Mouse (Mus musculus) spleen, adult 12 weeks (tissue): Measurements from ENCODE around the gene Fkbp14.
A peak's percentile ranks its signal among the peaks of the same experiment; 100 is the strongest.

Experiments used
- DNase-seq: peaks from one replicate; pipeline ENCODE4 v3.0.0; 2022; ENCODE audit warnings: low spot score

Fkbp14 gene

DNA sequence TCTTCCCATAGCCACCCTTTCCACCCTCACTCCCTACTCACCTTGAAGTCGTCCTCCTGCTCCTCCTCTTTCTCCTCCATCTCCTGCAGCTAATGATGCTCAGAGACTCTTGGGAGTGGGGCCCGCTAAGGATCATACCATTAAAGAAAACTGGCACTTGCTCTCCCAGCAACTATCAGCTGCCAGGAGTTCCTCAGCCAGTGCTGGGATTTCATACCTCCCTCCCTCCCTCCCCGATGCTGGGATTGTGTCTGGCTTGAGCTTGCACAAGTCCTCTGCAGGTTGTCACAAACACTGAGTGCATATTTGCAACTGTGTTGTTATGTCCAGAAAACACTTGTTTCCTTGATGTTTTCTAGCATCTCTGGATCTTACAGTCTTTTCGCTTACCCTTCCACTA lies at the start of gene Fkbp14:
Fkbp14 (minus strand) TSS at position 101 of the 400 bp plus-strand sequence.
- DNase-seq = no peak

DNA sequence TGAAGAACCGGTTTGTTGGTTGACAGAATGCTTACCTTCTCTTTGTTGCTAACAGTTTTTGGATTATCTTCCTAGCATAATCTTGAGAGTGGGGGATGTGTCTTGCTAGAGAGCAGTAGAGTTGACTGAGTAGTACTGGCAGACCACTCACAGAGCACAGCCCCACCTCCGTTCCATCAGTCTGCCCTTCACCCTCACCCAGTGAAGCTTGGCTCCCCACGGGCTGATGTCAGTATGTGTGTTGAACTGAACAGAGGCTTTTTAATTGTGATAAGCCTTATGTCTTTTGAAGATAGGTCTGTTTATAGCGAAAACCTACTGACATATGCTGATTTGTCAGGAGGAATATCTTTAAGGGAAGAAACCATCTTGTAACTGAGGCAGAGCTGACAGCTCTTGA lies 46.1 kb upstream of the Fkbp14 start:
- DNase-seq = no peak

DNA sequence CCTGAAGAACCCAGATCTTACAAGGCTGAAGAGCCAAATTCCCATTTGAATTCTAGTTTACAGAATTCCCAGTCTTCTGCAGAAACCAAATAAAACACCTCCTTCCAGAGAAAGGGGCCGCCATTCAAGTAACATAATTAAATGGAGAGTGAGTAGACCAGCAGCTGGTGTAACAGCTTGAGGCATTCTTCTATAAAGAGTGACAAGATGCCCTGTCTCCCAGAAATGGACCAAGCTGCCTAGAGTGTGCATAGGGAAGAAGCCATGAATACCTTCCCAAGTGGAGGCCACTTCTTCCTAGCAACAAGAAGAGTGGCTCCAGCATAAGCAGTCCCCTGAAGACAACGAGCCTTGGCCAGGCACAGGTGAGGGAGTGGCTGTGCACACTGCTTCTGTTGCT lies 44.8 kb upstream of the Fkbp14 start:
- no peak for DNase-seq

DNA sequence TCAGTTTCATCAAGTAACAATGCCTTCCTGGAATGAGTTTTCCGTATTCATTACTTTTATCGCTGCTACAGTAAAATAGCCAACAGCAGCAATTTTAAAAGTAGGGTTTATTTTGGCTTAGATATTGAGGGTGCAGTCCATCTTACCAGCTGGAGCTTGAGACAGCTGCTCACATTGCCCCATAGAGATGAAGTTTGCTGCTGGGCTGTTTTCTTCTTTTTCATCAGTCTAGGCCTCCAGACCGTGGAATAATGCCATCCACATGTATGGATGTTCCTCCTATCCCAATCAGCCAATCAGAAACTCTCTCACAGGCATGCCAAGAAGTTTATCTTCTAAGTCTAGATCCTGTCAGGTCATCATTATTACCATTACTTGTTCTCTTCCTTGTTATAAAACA lies 42.8 kb upstream of the Fkbp14 start:
- DNase-seq = no peak

DNA sequence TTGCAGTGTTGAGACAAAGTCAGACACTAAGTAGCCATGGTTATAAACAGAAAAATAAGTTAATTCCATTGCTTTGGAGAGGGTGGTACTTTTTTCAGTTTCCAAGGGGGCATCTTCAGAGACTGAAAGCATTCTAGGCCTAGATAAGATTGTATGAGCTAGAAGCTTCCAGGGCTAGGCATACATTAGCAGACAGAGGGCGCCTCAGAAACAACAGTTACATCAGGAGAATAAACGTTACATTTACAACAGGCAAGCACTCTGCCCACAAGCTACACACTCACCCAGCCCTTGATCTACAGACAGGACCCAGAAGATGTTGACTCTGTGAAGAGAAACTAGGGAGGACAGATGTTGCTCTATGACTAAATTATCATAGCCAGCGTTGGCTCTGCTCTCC lies 34.4 kb upstream of the Fkbp14 start:
- no peak for DNase-seq

DNA sequence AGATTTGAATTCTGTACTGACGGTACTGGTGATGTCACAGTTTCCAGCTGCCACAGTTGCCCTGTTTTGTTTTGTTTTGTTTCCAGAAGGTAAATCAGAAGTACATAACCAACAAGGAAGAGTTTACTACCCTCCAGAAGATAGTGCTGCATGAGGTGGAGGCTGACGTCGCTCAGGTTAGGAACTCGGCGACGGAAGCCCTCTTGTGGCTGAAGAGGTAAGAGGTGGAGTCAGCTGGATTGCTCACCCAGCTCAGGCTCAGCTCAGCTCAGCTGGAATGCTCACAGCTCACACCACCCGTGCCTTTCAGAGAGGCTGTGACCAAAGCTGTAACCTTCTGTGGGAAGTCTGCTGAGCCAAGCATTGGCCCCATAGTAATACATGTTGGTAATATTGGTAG lies 32.6 kb upstream of the Fkbp14 start:
- no peak for DNase-seq

DNA sequence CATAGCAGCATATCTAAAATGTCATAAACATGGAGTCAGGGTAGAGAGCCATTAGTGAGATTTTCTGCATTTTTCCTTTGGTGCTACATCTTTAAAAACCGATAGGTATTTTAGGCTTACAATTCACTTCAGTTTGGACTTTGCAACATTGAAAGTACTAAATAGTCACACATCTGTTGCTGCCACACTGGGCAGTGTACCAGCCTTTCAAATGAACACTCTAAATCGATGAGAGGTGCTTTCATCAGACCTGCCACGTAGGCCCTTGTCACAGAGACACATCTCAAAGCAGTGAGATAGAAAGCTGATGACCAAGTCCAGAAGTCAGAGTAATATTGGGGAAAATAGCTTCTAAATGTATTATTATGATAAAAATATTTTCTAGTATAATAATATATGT lies 31.3 kb upstream of the Fkbp14 start:
- no peak for DNase-seq

DNA sequence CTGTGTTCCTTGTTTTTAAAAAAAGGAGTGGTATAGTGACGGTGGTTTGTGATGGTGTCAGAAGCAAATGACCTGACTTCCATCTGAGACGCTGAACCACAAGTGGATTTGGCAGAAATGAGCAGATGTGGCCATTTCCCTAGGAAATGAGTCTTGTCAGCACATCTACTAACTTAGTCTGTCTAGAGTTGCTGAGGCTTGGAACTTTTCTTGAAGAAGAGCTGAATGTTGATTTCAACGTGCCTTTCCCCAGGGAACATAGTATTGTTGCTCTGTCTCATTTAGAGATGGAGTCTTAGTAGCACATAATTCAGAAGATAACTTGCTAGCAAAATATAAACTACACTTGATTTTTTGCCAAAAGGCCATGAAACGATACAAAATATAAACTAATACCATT lies 23.2 kb upstream of the Fkbp14 start:
- DNase-seq = no peak

DNA sequence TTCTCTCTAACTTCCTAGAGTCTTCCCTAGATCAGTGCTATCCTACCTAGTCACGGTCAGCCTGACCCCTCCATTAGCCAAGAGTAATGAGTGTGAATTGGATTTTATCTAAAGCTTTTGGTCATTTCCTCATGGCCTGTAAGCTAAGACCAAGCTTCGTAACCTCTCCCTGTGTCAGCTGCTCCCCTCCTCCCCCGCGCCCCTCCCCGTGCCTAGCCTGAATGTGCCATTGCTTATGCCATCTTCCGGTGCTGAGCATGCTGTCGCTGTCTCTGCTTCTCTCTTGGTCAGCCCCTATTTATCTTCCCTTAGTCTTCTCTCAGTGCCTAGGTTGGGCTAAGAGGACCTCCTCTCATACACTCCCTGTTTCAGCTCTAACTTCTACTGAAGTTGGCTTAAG lies 22.4 kb upstream of the Fkbp14 start:
- DNase-seq = no peak

DNA sequence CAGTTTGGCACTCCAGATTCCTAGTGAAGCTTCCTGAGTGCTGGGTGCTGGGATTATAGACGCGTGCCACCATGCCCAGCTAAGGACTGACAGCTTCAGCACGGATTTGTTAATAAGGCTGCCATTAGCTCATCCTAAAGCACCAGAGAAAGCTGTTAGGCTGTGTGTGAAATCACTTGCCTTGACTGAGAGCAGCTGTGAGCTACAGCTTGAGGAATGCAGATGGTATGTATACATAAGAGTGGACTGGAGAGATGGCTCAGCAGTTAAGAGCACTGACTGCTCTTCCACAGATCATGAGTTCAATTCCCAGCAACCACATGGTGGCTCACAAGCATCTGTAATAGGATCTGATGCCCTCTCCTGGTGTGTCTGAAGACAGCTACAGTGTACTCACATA lies 20.3 kb upstream of the Fkbp14 start:
- no peak for DNase-seq

DNA sequence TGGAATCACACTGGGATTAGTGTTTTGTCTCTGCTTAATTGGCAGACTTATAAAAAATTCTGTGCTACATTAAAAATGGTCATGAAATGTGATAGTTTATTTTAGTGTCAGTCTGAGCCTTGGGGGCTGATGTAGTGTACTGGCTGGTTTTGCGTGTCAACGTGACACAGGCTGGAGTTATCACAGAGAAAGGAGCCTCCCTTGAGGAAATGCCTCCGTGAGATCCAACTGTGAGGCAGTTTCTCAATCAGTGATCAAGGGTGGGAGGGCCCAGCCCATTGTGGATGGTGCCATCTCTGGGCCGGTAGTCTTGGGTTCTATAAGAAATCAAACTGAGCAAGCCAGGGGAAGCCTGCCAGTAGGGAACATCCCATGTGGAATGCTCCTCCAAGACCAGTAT lies 9.1 kb upstream of the Fkbp14 start:
- no peak for DNase-seq

DNA sequence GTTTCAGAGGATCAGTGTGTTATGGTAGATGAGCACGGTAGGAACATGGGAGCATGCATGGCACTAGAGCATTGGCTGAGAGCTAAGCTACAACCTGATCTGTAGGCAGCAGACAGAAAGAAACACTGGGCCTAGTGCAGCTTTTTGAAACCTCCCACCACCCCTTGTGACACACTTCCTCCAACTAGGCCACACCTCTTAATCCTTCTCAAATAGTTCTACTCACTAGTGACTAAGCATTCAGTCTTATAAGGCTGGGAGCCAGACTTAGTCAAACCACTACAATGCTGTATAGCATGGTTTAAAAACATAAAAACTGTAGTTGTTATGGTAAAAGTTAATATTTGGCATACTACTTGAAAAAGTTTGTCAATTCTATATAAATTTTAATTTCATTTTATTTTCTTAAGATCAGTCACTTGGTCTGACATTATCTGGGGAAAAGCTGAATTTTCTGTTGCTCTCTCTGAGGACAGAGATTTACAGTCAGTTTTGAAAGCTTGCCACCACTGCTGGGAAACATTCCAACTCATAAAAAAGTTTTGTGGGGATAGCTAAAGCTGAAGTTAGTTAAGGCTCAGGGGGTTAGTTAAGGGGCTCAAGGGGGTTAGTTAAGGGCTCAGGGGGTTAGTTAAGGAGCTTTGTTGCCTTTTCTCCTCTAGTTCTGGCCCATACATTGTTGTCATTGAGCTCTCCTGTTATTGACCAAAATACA lies 7.0 kb upstream of the Fkbp14 start:
- no peak for DNase-seq

DNA sequence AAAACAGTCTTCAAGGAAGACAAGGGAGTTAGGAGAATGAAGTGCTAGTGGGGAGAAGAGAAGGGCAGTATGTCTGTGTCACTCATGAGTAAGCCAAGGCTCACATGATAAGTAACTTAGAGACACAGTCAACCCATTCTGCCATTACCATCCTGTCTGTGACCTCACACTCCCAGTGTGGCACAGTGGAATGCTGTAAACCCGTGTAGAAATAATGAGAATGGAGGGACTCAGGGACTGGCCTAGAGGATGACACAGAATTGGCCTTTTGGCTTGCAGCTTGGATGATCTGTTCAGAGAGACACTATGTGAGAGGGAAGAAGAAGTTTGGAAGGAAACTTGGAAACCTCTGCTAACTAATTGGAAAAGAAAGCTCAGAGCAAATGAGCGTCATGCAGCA lies 5.8 kb upstream of the Fkbp14 start:
- DNase-seq = no peak

DNA sequence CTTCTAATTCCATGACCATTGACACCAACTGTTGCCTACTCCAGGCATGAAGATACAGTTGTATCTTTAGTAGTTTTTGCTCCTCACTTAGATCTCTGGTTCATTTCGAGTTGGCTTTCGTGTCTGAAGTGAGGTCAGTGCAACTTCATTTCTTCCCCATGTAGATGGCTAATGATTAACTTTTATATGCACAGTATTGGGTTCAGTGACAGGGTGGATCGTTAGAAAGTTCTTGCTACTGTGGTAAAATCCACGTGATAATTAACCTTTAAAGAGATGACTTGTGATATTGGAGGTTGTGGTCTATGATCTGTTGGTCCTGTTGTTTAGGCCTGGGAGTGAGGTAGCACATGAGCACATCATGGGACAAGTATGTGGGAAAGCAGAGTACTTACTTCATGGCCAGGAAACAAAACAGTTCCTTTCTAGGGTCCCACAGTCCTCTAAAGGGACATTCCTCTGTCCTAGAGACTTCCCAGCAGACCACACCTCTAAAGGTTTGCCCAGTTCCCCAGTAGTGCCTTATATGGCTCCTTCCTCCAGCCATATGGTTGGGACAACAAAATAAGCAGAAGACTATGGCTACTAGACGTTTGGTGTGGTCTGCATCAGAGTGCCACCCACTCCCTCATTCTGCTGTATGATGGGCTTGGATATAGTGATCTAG lies 3.7 kb upstream of the Fkbp14 start:
- DNase-seq = no peak

DNA sequence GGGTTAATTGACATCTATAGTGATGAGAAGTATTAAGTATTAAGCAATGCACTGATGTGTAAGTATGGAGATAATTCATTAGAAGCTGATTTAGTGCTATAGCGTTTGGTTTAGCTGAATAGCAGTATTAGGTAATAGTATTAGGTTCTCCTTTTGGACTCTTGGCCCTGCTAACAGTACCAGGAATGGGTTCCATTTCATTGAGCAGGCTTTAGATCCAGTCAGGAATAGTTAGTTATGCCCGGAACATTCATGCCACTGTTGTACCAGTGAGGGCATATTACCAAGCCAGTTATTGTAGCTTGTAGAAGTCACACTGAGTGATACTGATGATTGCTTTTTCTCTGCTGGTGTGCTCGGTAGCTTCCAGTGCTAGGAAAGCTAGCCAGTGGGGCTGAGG lies 603 bp upstream of the Fkbp14 start:
- DNase-seq = no peak

DNA sequence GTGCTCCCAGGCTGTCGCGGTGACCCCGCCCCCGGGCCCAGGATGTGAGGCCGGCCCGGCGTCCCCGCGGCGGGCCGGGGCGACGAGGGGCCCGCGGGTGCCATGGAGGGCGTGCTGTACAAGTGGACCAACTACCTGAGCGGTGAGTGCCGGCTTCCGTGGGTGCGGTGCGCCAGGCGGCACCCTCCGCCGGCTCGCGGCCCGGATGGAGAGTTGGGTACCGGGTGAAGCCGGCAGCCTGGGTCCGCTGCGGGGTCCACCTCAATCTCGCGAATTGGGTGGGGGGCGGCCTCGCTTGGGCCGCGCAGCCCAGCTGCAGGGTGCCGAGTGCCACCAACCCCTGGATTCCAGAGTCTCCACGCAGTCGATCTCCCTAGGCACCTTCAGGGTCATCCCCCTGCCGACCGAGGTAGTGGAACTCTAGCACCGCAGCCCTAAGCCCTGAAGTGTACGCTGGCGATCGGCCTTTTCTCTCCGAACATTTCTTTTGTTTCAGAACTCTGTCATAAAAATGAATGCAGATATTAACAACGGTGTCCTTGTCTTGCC lies 1.7 kb downstream of the Fkbp14 start:
- no peak for DNase-seq

DNA sequence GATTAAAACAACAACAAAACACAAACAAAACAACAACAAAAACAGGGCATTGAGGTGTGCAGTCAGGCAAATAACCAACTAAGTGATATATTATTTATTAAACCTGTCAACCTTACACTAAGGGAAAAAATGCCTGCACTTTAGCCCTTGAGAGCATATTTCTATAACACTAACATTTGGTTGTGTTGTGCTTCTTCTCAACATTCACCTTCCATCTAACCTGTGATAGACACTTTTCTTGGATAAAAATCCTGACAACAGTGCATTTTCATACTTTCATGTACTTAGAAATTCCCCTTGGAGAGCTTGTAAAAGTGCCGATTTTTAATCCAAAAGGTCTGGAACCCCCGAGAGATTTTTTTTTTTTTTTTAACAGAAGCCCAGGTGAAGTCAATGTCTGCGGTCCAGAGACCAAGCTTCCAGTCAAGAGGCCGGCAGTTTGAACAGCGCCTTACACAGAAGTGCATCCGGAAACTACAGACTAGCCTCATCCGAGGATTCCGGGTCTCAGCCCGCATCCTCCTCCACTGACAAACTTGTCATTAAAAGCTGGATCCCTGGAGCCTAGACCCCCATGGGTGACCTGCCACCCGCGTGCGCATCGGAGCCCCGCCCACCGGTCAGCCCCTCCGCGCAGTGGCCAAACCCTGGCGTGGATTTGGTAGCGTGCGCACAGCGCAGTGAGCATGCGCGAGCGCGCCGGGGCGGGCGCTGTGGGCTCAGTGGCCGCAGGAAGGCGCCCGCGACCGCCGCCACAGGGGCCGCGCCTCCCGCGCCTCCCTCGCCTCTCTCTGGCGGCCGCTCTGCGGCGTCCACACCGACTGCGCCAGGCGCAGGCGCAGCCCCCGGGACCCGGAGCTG lies 2.4 kb downstream of the Fkbp14 start, which contains the start of gene Plekha8:
Plekha8 (plus strand) TSS at position 643 of the 861 bp plus-strand sequence.
- peak; percentile 76 for DNase-seq

DNA sequence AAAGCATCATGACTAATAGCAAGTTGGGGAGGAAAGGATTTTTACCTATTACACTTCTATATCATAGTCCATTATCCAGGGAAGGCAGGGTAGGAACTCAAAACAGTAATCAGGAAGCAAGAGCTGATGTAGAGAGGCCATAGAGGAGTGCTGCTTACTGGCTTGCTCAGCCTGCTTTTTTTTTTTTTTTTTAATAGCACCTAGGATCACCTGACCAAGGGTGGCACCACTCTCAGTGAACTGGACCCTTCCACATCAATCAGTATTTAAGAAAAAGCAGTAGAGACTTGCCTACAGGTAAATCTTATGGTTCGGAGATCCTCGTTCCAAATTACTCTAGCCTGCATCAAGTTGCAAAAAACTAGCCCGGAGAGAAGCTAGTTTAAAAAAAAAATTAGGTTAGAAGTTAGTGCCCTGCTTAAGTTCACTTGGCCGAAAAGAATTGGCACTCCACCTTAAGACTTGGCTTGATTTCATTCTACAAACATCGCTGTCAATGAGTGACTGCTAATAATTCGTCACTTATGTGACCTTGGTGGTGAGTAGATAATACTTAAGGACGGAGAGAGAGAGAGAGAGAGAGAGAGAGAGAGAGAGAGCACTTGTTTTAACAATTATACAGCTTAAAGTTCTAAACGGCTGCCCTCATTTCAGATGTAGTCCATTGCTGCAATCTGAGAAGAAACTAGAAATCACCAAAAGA lies 3.2 kb downstream of the Fkbp14 start:
- DNase-seq = no peak

DNA sequence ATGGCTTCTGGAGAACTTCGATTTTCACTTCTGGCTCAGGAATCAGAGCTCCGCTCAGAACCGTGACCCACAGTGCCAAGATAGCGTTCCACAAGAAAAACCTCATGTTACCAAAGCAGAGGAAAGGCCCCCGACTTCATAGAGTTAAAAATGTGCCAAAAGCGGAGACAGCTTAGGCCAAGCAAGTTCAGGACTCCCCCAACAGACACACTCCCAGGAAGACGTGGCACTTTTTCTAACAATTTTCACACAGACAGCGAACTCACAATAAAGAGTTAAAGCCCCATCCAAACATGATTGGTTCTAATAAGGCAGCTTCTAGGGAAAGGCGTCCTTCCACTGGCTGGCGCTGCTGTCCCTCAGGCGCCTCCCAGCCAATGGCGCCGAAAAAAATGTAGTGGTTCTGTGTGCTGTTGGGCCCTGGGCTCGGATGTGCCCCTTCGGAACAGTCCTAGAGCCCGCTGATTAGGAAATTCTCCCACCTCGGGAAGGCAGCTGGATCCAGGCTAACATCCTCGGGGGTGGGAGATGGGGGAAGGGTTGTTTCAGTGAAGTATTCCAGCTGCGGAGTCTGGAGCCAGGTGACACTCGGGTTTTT lies 4.1 kb downstream of the Fkbp14 start:
- DNase-seq = peak; percentile 64

DNA sequence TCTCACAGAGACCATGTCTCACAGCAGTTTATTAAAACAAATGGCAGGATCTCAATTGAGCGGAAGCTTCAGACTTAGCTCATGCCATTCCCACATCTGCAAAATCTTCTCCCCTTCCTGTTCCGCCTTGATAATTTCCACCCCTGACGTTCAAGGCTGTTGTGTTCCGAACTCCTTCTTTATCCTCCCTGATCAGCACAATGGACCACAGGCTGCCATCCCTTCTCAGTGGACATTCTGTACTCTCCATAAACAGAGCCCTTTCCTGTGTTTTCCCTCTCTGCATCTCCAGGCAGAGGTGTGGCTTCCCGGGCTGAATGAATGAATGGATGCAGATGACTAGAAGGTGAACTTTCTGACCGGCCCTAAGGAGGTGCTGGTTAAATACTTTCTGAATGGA lies 5.3 kb downstream of the Fkbp14 start:
- no peak for DNase-seq

DNA sequence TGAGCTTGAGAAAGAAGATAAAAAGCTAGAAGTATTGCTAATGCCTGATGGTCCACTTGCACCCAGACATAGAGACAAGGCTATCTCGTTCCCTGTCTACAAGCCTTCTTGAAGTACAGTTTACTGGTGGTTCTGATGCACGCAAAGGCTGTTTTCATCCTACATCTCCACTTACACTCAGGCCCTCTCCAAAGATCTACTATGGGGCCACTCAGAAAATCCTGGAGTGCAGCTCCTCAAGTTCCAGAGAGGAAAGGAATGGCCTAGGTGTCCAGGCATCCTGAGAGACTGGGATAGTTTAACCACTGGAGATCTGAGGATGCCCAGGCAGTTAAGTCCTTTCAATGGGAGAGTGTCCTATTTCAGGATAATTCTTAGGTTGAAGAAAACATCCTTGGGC lies 6.4 kb downstream of the Fkbp14 start:
- DNase-seq = no peak

DNA sequence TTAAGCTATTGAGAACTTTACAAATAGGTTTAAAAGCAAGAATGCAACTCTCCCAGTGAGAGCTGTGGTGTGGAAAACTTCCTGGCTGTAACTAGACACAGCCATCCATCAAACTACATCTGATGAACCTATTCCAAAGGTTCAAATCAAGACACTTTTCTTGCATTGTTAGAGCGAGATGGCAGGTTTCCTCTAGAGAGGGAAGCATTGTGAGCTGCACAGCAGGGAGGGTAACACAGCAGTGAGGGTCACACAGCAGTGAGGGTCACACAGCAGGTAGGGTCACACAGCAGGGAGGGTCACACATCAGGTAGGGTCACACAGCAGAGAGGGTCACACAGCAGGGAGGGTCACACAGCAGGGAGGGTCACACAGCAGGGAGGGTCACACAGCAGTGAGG lies 8.9 kb downstream of the Fkbp14 start:
- DNase-seq = no peak
